Mouse (Mus musculus) bone marrow, adult 2 months (tissue): ENCODE results near the gene Dhfr.

Experiments used
- CTCF ChIP-seq: fragments of 200-500 bp; IDR thresholded peaks from 2 replicates; pipeline ENCODE4 v1.5.1; 2011; ENCODE audit warnings: low read length, control low read depth; ENCODE audit not compliant: control insufficient read depth, insufficient read depth
- POLR2A ChIP-seq: fragments of 200-500 bp; IDR thresholded peaks from 2 replicates; pipeline ENCODE4 v1.6.1; 2011; ENCODE audit warnings: low read depth, mild to moderate bottlenecking, control low read depth, low read length, borderline replicate concordance; ENCODE audit not compliant: control insufficient read depth

DNA sequence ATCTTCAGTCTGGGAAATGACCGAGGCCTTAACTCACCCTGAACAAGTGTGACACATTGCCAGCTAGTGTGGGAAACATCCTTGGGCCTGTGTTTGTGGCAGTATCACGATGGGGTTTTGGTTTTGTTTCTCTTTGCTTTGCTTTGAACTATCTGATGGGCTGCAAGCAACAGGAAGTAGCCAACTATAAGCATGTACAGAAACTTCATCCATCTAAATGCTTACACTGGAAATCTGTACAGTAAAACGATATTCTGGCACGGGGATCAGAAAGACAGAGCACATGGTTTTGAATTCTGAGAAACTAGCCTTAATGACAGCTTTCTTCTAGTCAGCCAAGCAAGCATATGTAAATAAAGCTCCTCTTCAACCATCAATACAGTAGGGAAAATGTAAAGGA lies 570 bp upstream of the Dhfr start:
- no peak for TF ChIP-seq CTCF
- no peak for TF ChIP-seq POLR2A
